Mouse (Mus musculus) layer of hippocampus, postnatal 10 days (tissue): ENCODE results near the gene Eif3k. TPM values are rescaled to one million over a fixed set of nuclear protein-coding genes. Genes with fewer than 3 reads are reported as not detected.
A peak's percentile ranks its signal among the peaks of the same experiment; 100 is the strongest.

Source experiments
- DNase-seq, 2 experiments: peaks; one replicate each; pipeline ENCODE4 v3.0.0; 2021; ENCODE audit warnings: low spot score in 2 of 2
- long read RNA-seq: library from polyadenylated mRNA; stranded (forward); transcript quantifications from one replicate; pipeline ENCODE4 v2.0.0, GENCODE M21; 2023
- total RNA-seq, 2 experiments: library from RNA; stranded (reverse); gene quantifications; 2 replicates each; pipeline ENCODE4 v1.2.3; 2021

The Eif3k gene
- 100 to 1,000 TPM; 177 to 178 TPM for total RNA-seq
- long read RNA-seq, transcript Eif3k-201 (8 exons, 774 nt) = major isoform, 128 of 147 reads
- long read RNA-seq, partial matches to known transcripts = 10 of 147 reads
- long read RNA-seq, other reads (novel, unspliced or antisense) = 8 of 147 reads

DNA sequence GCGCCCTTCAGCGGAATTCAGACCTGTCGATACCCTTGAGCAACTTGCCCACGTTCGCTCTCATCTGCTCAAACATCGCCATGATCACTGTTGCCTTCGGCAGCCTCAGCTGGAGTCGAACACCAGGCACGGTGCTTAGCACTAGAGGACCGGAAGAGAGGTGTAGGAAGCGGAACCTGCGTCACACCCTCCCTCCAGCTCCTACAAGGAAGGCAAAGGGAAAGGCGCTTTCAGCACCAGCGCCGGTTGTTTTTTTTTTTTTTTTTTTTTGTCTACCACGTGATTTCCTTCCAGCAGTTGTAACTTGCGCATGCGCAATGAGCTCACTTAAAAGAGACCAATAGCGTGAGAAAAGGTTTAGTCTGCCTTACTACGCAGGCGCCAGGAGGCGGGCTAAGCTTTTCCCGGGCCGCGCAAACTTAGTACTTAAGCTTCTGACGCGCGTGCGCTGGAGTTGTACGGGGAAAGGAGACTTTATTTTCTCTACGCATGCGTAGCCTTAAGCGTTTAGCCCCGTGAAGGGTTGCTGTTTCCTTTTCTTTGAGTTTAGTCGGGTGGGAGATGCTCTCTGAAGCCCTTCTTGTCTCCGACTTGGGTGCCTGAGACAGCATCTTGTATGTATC, at the start of gene Eif3k, which contains the start of gene Map4k1:
Gene Eif3k, minus strand, starts transcription at position 214 of the 623 bp plus-strand sequence.
Gene Map4k1, plus strand, starts transcription at position 400 of the 623 bp plus-strand sequence.
- peak; percentile 95 to 97 for DNase-seq

- DNase-seq = no peak
These were observed 48.3 kb upstream of the Eif3k start for GRCm38 (mm10) chr7:29029690-29030656.

GRCm38 (mm10) chr7:29028761-29029160, 47.1 kb upstream of the Eif3k start:
- DNase-seq = no peak

DNA sequence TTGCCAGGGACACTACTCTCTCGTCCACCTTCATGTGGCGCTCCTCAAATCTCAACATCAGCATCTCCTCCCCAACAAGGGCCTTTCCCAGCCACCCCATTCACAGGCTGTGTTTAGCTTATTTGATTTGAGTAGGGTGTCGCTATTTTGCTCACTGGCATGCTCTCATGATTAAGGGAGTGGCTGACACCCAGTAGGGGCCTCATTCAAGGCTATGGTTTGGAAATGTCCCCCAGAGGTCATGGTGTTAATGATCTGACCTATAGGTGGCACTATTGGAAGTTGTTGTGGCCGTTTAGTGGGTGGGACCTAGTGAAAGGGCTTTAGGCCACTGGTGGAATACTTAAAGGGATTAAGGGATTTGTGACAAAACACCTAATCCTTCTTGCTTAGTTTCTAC, 45.1 kb upstream of the Eif3k start:
- DNase-seq = no peak

DNA sequence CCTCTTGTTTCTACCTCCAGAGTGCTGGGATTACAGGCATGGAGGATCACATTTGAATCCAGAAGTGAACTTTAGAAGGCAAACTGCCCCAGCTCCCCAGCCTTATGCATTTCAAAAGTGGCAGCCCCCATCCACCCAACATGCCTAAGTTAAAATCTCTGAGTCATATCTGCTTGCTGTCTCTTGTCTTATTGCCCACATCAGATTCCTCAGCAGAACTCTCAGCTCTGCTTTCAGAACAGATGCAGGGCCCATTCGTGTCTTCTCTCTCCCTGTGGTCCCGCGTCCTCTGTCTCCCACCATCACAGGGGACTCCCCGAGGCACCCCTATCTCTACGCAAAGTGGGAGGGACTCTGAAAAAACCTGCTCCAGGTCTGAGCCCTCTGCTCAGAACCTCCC, 44.5 kb upstream of the Eif3k start:
- DNase-seq = no peak

GRCm38 (mm10) chr7:29025566-29025965, 43.9 kb upstream of the Eif3k start:
- DNase-seq = no peak

DNA sequence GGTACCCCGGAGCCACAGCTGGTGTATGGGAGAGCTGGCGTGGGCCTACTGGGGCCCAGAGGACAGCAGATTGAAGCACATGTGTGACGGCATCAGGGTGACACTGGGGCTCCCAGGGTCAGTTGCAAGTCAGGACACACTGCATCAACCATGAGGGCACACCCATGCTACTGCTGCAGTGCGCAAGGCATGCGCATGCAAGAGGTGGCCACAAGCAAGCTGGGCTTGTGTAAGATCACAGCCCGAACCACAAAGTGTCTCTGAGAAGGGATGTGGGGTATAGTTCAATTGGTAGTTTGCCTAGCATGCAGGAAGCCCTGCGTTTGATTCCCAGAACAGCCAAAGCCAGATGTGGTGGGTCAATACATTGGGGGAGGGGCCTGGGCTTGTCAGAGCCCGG, 41.9 kb upstream of the Eif3k start:
- DNase-seq = no peak

- no peak for DNase-seq
These were observed 40.8 kb upstream of the Eif3k start for GRCm38 (mm10) chr7:29022479-29022878.

GRCm38 (mm10) chr7:29019447-29020220, 38.0 kb upstream of the Eif3k start:
- no peak for DNase-seq

GRCm38 (mm10) chr7:29017222-29017621, 35.6 kb upstream of the Eif3k start:
- DNase-seq = no peak

DNA sequence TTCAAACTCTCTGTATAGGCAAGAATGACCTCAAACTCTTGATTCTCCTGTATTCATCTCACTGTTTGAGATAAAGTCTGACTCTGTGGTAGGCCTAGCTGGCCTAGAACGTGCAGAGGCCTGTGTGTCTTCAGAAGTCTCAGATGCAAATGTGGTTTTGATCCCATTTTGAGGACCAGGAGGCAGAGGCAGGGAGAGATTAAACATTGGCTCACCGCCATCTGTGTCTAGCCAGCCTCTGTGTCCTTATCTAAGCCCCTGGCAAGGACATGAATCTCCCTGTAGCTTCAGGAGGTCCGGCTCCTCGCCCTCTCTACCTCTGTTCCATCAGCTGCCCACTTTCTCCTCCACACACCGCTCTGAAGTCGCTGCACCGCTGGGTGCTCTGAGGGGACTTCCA, 34.8 kb upstream of the Eif3k start:
- DNase-seq = no peak

- no peak for DNase-seq
These were observed 33.3 kb upstream of the Eif3k start for GRCm38 (mm10) chr7:29014984-29015383.

DNA sequence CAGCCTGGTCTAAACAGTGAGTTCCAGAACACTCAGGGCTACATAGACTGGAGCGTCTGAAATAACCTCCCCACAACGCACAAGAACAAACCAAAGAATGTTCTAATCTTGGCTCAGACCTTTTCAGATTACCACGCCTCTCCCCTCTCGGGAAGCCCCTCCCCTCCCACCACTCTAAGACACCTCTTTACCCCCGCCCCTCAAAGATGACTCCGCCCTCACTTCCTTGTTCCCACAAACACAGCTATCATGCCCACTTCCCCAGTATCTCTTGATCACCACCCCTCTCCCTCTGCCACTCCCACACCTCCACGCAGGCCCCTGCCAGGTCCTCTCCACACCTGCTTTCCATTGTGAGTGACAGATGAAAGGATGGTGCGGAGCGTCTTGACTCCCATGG, 27.1 kb upstream of the Eif3k start:
- no peak for DNase-seq

GRCm38 (mm10) chr7:29008171-29008570, 26.5 kb upstream of the Eif3k start:
- DNase-seq = no peak

- DNase-seq = no peak
These were observed 25.8 kb upstream of the Eif3k start for GRCm38 (mm10) chr7:29007224-29008101.

DNA sequence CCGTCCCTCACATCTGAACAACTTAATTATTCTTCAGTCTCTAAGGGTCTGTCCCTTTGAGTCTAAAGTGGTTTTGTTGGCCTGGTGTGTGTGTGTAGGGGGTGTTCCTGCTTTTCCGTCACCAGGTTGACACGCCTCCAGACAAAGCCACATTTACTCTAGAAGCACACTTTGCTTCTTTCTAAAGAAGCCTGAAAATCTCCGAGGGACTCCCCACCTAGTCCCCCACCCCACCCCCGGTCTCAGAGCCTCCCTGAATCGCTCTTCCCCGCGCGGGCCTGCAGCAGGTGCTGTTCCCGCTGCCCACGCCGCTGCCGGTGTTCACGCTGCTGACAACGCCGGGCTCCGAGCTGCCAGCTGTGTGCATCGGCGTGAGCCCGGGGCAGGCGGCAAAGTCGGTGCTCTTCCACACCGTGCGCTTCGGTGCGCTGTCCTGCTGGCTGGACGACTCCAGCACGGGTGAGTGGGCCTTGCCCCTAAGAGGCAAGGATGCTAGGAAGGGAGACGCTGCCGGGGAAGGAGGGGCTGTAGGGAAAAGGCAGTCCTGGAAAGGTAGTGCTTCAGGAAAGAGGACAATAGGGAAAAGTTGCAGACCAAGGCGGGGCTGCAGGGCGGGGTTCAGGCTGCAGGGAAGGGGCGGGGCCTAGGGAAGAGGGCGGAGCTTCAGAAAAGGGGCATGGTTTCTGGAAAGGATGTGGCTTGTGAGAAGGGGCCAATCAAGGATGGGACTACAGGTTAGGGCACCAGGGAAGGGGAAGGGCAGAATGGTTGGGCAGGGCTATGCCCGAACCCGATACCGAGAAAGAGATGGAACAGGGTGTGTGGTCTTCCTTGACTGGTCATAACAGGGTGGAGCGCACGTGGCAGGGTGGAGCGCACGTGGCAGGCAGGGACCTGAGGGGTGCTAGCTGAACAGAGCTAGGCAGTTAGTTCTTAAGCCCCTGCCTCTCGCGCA, 19.3 kb upstream of the Eif3k start:
- peak; percentile 47 to 64 for DNase-seq

GRCm38 (mm10) chr7:28993402-28993801, 11.7 kb upstream of the Eif3k start:
- no peak for DNase-seq

DNA sequence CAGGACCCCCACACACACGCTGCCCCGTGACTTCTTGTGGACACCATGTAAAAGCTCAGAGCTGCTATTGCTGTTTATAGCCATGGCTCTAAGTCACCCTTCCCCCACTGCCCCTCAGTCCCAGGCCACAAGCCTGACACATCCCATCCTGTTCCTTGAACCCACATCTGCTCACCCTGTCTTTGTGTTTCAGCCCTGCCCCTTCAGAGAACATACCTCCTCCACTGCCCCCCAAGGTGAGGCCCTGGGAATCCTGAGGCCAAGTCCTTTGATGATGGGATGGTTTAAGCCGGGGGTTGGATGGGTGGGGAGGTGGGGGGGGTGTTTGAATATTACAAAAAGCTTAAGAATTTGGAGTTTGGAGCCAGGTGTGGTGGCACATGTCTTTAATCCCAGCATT, 11.3 kb upstream of the Eif3k start:
- DNase-seq = no peak

DNA sequence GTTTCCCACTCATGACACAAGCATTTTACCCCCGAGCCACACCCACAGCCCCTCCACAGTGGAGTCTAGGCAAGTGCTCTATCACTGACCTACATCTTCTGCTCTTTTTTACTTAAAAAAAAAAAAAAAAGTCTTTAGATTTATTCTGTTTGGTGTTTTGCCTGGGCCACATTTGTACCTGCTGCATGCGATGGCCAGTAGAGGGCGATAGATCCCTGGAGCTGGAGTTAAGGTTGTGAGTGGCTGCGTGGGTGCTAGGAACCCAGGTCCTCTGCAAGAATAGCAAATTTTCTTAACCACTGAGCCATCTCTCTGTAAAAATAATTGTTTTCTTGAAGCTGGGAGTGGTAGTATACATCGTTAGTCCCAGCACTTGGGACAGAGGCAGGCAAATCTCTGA, 10.0 kb upstream of the Eif3k start:
- DNase-seq = no peak
